Mouse (Mus musculus): ENCODE measurements around the gene Ptger1.

Gene Ptger1

DNA sequence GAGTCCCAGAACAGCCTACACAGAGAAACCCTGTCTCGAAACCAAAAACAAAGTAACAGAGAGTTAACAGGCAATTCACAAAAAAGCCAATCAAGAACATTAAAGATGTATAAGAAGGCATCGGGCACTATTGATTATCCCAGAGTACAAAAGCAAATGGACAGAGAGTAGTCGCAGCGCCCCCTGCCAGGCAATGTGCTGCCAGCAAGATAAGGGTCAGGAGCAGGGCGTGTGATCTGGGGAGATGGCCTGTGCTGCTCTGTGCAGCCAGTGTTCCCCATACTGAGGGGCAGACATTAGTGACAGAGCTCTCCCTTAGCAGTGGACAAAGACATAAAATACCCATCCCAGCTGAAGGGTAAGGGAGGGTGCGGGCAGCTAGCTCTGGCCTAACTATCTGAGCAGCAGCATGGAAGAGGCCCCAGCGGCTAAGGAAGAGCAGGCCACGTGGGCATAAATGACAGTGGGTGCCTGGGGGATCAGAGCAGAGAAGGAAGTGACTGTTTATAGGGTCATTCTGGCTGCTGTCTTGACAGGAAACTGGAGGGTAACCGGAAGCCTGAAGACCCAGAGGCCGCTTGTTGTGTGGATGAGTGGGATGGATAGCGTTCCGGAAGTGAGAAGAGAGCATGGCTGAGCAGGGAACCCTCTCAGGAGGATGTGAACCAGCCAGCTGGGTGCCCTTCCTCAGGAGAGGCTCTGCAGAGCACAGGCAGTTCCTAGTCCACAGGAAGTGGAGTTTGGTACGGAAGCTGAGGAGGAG lies 9.8 kb upstream of the Ptger1 start:
- DNase-seq (ENCODE audit: low read depth) = no peak

DNA sequence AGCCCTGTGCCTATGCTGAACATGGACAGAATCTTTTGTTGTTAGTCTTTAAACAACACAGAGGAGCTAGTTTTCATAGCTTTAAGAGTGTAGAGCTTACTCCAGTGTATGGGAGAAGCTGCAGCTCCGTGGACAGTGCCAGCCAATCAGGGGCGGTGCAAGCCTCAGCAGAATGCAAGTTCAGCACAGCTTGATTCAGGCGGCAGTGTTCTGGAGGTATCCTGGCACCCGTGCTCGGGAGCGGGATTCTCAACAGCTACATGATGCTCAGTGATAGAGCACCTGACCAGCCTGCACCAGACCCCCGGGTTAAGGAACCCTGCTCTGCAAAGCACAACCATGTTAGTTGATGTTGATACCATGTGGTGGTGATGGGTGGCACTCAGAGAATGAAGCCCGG lies 5.9 kb upstream of the Ptger1 start:
- no peak for DNase-seq (ENCODE audit: low read depth)

DNA sequence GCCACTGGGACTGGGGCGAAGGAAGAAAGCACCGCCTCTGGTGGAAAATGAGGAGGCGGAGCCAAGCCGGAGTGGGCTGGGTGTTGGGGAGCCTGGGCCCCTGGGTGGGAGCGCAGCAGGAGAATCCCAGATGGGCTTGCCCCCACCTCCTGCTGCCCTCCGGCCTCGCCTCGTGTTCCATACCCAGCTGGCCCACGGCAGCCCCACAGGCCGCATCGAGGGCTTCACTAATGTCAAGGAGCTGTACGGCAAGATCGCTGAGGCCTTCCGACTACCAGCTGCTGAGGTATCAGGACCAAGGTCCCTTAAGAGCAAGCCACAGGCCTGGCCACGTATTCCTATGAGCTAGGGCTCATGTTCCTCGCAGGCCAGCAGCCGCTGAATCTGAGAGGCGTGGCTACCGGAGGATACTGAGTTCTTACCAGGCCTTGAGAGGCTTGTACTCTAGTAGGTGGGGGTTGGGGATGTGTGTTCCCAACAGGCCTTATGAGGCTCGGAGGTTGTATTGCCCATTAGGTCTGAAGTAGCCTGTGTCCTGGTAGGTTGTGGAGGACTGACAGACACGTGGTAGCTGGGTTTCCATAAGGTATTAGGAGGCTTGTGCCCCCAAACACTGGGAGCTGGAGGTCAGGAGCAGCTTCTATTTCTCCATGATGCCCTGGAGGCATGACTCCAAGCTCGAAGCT lies 5.3 kb upstream of the Ptger1 start:
- DNase-seq (ENCODE audit: low read depth) = no peak

DNA sequence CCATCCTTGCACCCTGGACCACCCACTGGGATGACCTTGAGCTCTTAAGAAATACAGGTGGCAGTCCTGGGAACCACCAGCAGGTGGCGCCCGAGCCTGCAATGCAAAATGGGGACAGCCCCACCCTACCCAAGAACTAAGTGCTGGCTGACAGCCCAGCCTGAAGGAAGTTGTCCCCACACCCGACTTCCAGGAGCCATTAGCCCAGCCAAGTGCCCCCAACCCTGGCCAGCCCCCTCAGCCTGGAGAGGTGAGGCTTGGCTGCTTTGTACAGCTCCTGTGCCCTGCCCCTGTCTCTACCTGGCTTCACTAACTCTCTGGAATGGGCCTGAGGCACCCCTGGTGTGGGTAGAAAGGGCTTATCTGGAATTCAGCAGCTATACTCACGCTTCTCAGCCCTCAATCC lies 4.1 kb upstream of the Ptger1 start:
- peak; percentile 78 for DNase-seq (ENCODE audit: low read depth)

DNA sequence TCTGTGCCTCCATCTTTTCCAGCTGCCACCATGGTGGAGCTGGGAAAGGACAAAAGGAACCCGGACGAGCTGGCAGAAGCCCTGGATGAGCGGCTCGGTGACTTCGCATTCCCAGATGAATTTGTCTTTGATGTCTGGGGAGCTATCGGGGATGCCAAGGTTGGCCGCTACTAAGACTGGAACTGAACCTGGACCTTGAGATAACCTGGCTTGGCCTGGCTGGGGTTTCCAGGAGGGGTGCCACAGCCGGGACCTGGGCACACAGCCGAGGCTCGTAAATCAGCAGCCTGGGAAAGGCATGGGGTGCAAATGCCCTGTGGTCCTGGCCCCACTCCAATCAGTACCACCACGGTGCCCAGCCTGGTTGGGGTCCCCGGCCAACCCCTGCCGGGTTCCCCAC lies 2.4 kb upstream of the Ptger1 start:
- no peak for DNase-seq (ENCODE audit: low read depth)

DNA sequence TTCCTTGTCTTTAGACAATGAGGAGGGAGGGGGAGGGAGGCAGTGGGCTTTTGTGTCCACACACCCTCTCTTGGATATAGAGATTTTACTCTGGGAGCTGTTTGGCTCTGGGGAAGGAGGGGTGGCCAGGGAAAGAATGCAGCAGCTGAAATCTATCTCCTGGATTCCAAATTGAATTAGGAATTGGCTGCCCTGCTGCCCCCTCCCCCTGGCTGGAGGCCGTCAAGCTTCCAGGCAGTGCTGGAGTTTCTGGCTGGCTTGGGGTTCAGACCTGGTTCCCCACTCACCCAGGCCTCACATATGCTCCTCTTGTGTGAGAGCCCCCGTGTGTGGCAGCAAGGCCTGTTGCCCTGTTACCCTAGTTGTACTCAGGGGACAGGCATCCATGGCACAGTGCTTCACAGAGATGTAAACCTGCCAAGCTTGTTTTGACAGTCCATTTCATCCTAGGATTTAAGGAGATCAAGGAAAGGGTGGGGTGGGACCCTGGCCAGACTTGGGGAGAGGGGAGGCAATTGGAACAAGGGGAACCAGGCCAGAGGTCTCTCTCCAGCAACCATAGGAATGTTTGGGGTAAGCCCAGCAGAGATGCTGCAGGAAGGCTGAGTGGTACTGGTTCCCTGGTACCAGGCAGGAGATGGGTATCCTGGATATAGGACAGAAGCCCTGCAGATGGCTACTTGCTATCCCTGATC lies 1.4 kb upstream of the Ptger1 start:
- no peak for DNase-seq (ENCODE audit: low read depth)

DNA sequence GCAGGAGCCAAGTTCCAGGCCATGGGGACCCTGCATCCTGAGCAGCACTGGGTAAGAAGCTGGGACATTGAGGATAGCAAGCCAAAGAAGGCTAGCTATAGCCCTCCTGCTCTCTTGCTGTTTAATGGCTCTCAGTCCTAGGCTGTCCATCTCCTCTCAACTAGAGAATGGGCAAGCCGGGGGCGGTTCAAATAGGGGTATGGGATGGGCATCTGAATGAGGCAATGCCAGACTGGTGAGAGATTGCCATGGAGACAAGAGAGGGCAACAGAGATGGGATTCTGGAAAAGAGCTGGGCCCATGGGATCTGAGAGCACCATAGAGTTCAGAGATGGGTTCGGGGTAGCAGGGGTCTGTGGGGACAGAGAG lies 372 bp downstream of the Ptger1 start:
- DNase-seq (ENCODE audit: low read depth) = no peak

DNA sequence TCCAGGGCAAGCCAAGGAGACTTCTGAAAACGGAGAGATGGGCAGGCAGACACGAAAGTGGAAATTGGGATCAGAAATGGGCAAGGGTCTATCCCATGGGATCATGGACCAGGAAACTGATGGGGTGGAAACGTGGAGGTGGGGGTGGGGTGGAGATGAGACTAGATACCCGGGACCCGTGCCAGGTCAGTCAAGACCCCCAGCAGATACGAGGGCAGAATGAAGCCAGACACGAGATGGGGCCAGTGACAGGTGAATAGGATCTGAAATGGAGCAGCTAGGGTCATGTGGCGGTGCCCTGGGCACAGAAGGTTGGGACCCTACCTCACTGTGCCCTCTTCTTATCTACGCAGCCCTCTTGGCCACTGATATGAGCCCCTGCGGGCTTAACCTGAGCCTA lies 1.0 kb downstream of the Ptger1 start:
- DNase-seq (ENCODE audit: low read depth) = no peak

DNA sequence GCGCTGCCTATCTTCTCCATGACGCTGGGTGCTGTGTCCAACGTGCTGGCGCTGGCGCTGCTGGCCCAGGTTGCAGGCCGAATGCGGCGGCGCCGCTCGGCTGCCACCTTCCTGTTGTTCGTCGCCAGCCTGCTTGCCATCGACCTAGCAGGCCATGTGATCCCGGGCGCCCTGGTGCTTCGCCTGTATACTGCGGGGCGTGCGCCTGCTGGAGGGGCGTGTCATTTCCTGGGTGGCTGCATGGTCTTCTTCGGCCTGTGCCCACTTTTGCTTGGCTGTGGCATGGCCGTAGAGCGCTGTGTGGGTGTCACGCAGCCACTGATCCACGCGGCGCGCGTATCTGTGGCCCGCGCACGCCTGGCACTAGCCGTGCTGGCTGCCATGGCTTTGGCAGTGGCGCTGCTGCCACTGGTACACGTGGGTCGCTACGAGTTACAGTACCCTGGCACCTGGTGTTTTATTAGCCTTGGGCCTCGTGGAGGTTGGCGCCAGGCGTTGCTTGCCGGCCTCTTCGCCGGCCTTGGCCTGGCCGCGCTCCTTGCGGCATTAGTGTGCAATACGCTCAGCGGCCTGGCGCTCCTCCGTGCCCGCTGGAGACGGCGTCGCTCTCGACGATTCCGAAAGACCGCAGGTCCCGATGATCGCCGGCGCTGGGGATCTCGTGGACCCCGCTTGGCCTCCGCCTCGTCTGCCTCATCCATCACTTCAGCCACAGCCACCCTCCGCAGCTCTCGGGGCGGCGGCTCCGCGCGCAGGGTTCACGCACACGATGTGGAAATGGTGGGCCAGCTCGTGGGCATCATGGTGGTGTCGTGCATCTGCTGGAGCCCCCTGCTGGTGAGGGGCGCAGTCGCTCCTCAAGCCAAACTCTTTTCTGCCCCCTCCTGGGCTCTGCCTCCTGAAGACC lies 1.8 kb downstream of the Ptger1 start:
- no peak for DNase-seq (ENCODE audit: low read depth)

DNA sequence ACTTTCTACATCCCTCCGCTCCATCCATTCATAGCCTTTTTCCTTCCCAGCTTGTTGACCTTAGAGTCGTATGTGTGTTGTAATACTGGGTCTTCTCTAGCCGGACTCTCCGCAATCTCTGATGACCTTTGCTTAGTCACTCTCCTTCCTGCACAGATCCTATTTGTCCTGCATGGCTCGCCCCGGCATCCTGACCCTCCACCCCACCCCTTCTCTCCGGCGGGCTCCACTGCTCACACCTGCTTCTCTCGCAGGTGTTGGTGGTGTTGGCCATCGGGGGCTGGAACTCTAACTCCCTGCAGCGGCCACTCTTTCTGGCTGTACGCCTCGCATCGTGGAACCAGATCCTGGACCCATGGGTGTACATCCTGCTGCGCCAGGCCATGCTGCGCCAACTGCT lies 2.5 kb downstream of the Ptger1 start:
- no peak for DNase-seq (ENCODE audit: low read depth)

DNA sequence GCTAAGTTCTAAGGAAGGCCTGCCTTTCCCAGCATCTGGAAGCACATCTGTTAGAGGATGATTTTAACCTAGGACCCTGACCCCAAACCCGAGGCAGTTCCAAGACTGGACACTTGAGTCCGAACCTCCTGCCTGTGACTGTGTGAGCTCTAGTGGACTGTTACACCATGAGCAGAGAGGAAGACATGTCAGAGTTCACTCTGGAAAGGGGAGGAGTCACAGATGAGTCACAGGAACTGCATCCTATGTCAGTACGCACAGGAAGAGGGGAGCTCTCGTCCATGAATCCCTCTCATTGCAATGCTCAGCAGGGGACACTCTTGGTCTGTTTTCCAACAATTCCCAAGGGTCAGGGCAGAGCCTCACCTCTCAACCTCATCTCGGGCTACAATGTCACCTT lies 6.5 kb downstream of the Ptger1 start:
- no peak for DNase-seq (ENCODE audit: low read depth)

DNA sequence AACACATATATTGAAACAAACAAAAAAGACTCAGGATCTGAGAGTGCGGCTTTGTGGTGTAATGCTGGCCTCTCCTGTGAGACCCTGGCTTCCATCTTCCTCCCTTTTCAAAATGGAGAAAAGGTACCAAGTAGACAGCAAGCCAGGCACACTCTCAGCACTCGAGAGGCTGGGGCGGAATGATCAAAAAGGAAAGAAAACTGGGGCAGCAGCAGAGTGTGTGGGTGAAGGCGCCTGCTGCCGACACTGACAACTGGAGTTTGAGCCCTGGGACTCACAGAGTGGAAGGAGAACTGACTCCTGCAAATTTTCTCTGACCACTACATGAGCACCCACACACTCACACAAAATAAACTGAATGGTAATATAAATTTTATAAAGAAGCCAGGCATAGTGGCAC lies 8.0 kb downstream of the Ptger1 start:
- DNase-seq (ENCODE audit: low read depth) = no peak

DNA sequence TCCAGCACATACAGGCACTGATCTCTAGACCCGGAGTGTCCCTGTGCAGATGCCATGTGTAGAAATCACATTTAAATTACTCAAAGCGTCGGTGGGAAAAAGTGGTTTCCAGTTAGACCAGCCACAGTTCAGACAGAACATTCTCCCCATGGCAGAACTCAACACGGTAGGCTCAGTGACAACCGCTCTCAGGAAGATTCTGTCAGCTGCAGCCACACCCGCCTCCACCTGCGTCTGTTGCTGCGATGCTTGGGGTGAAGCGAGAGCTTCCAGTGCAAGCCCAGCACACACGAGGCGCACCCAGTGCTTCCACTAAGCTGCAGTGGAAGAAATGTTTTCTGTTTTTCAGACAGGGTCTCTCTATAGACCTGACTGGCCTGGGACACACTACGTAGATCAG lies 13.4 kb downstream of the Ptger1 start:
- DNase-seq (ENCODE audit: low read depth) = no peak

DNA sequence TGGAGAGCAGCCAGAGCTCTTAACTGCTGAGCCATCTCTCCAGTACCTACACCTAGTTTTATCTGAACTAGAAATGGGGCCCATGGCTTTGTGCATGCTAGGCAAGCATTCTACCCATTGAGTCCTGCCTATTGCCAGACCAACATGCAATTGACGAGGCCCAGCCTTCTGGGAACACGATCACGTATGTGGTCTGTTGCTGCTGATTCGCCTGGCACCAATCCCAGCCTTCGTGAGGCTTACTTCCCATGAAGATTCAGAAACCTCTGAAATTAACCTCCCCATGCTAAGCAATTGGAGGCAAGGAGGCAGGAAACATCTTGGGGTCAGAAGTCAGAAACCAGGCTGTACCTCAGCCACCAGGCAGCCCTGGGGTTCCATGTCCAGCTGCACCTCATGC lies 14.1 kb downstream of the Ptger1 start:
- no peak for DNase-seq (ENCODE audit: low read depth)

DNA sequence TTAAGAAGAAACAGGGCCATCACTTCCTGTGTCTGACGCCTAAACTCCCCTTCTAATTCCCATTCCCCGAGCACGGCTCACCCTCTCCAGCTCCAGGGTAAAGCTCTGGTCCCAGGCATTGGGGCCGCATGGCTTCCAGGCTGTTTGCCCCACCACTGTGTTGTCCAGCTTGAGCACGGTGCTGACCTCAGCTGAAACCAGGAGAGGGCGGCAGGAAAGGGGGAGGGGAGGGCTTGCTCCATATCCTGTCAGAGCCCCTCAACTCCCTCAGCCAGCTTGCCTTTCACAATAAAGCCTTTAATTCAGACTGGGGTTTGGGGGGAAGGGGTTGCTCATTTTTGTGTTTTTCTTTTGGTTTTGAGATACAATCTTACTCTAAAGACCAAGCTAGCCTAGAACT lies 14.6 kb downstream of the Ptger1 start:
- no peak for DNase-seq (ENCODE audit: low read depth)

DNA sequence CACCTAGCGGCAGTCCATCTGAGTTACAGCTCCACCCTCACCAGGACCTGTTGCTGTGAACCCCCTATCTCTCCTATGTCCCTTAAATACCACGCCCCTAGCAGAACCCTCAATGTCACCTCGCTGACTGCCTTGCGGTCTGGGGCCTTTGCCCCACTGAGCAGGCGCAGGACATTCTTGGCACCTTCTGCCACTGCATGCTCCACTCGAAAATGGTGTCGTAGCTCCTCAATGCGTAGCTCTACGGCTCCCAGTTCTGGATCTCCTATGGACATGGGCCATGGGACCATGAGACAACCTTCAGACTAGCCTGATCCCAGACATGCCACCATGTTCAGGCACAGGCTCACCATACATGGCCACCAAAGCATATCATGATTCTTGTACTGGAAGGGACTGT lies 18.0 kb downstream of the Ptger1 start:
- no peak for DNase-seq (ENCODE audit: low read depth)

DNA sequence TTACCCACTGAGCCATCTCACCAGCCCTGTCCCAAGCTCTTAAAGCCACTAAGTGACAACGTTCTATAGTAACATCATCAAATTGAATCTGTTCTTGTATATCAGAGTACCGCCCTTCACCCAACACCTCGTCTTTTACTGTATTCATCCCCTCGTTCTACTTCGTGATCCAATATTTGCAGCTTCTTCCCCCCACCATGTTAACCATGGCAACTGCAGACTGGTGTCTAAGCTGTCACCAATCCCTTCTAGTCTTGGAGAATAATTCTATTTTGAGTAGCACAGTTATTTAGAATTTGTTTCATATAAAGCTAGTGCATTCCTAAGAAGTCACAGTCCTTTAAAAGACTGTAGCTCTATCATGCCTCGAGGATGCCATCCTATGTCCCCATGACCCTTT lies 22.8 kb downstream of the Ptger1 start:
- DNase-seq (ENCODE audit: low read depth) = no peak

DNA sequence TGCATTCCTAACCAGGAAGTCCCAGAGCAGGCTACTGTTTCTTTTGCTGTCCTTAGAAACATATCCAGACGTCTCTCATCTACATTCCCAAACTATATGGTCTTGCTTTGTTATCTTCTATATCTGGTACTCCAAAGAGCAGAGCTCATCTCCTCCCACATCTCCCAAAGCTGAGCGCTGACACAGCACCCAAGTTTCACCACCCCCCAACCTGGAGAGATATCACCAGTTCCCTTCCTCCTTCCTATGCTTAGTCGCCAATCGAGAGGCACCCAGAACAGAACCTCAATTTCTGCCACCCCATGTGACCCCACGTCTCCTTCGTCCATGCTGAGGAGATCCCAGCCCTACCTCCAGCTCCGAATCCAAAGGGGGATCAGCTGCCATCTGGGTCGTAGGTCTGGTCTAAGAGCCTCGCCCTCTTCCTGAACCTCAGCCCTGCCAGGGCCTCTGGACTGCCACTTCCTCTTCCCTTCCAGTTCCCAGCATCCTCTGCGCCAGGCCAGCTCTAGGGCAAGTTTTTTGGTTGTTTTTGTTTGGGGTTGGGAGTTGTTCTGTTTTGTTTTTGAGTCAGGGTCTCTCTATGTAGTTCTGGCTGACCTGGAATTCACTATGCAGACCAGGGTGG lies 27.2 kb downstream of the Ptger1 start:
- no peak for DNase-seq (ENCODE audit: low read depth)

DNA sequence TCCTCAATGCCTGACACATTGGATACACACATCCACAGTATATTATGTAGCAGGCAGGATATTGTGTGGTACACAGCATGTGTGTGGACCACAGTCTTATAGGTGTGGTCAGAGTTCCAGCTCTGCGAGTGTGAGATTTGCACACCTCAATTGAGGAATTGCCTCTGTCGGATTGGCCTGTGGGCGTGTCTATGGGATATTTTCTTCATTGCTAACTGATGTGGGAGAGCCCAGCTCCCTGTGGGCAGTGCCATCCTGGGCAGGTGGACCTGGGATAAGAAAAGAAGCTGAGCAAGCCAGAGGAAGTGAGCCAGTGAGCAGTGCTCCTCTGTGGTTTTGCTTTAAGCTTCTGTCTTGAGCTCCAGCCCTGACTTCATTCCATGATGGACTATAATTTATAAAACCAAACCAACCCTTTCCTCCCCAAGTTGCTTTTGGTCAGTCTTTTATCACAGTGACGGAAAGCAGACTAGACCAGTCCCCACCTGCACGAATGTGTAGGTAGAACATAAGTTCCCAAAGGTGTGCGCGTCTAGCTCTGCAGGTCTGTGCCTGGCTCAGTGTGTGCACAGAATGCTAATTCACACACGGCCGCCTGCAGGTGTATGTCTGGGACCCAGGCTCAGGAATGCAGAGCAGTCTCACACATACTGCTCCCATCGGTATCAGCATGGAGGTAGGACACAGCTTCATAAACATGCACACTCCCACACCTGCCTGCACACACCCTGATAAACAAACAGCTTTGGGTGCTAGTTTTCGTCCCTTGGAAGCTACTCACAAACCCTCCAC lies 28.1 kb downstream of the Ptger1 start:
- DNase-seq (ENCODE audit: low read depth) = no peak

DNA sequence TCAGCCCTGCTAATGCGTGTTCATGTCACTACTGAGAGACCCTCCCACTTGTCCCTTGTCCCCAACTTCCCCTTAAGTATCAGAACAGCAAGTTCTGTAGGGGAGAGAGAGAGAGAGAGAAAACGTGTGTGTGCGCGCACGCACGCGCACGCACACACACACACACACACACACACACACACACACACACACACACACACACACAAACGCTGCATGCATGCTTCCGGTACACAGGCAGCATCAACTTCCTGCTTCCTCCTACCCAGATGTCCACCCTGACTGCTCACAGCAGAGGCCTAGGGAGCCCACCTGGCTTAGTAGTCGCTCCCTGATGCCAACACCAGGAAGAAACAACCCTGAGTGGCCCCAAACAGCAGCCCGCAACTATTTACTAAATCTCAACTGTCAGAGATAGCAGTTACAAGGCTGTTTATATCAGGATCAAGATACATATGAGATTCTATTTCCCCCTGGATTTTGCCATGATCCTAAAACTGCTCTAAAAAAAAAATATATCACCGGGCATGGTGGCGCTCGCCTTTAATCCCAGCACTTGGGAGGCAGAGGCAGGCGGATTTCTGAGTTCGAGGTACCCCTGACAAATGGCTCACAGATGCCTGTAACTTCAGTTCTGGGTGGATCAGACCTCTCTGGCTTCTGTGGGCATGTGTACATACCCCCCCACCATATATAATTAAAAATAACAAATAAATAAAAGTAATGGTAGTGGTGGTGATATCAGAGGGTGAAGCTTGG lies 29.1 kb downstream of the Ptger1 start:
- DNase-seq (ENCODE audit: low read depth) = no peak
